Mouse (Mus musculus): Measurements from ENCODE around the gene Rdh14. TPM values are rescaled to one million over a fixed set of nuclear protein-coding genes. Genes with fewer than 3 reads are reported as not detected.

The Rdh14 gene
- total and polyA plus RNA-seq, 3 experiments = 11.0 to 12.9 TPM; not detected in 1

DNA sequence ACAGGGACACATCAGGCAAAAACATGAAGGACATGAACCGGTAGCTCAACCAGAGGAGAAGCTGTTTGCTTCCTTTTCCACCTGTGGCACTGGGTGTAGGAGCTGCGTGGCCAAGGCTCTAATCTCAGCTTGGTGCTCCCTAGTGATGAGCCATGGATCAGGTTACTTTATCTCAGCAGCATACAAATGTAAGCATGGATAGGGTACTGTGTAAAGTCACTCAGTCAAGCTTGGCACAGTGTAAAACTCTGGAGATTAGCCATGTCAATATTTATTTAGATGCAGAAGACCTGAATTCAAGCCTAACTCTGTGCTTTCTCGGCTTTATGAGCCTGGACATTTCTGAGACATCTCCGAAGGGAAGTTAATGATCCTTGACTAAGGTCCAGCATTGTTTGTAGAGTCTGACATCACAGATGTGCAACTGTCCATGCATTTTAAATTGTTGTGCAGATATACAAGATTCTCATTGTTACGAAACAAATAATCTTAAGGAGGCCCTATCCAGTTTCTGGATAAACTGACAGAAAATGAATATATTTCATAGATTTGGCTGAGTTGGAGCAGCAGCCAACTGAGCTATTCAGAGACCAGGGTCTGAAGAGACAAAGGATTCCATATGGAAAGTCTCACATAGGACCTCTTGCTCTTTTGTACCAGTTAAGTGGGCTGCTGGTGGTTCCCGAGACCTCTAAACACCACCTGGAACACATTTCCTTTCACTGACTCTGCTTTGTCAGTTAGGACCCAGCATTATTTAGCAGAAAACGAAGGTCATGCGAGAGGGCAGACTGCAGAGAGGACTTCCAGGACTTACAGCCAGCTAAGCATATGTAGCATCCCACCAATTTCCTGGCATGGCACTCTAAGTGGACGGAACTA is 35.7 kb downstream of the Rdh14 start:
- H3K27ac ChIP-seq (ENCODE audit: control insufficient read depth, low read depth, low read length) = no peak overlapping the region
- H3K36me3 ChIP-seq (ENCODE audit: control insufficient read depth in 1 of 2, insufficient read depth in 2 of 2, low read length in 2 of 2) = no peaks in the 10 kb centered on the region
- no peaks in the 10 kb centered on the region for H3K4me1 ChIP-seq (ENCODE audit: control insufficient read depth in 1 of 2, insufficient read depth in 2 of 2, low read length in 2 of 2)
- no peak for DNase-seq (ENCODE audit: low read depth, low spot score)
- no peak for TF ChIP-seq MAFK (IDR thresholded peaks at IDR 0.05; ENCODE audit: borderline replicate concordance, low read depth, low read length)
- no peak for TF ChIP-seq ZKSCAN1 (IDR thresholded peaks at IDR 0.05; ENCODE audit: low read depth, low read length)
- TF ChIP-seq MYC (IDR thresholded peaks at IDR 0.05; ENCODE audit: low read depth, low read length) = no peak
- TF ChIP-seq POLR2A (IDR thresholded peaks at IDR 0.05; ENCODE audit: control insufficient read depth in 1 of 2, insufficient read depth in 1 of 2, low read depth in 1 of 2, low read length in 2 of 2, poor library complexity in 1 of 2) = no peak
- TF ChIP-seq SMC3 (IDR thresholded peaks at IDR 0.05; ENCODE audit: low read depth, low read length) = no peak
- TF ChIP-seq KAT2A (conservative IDR thresholded peaks at IDR 0.05; ENCODE audit: low read depth, low read length) = no peak
- TF ChIP-seq E2F4 (IDR thresholded peaks at IDR 0.05; ENCODE audit: borderline replicate concordance, low read depth, low read length) = no peak
- TF ChIP-seq ZNF384 (IDR thresholded peaks at IDR 0.05; ENCODE audit: low read depth, low read length) = no peak
- no peak for TF ChIP-seq GABPA (IDR thresholded peaks at IDR 0.05; ENCODE audit: low read depth, low read length)
- TF ChIP-seq POLR2AphosphoS5 (IDR thresholded peaks at IDR 0.05; ENCODE audit: borderline replicate concordance, low read depth, low read length) = no peak
- TF ChIP-seq EP300 (IDR thresholded peaks at IDR 0.05; ENCODE audit: low read depth in 1 of 2, low read length in 2 of 2) = no peak
- no peak for TF ChIP-seq RCOR1 (IDR thresholded peaks at IDR 0.05; ENCODE audit: low read depth, low read length)
- no peak for TF ChIP-seq RAD21 (IDR thresholded peaks at IDR 0.05; ENCODE audit: low read depth, low read length)
- no peak for TF ChIP-seq MAZ (IDR thresholded peaks at IDR 0.05; ENCODE audit: low read depth, low read length)
- H3K27me3 ChIP-seq (ENCODE audit: control insufficient read depth in 1 of 2, insufficient read depth in 2 of 2, low read length in 2 of 2) = no peaks in the 10 kb centered on the region
- no peaks in the 10 kb centered on the region for H3K79me2 ChIP-seq (ENCODE audit: control insufficient read depth, insufficient read depth, low read length, poor library complexity)
- H3K9ac ChIP-seq (ENCODE audit: control insufficient read depth, low read depth, low read length, poor library complexity, severe bottlenecking) = no peak overlapping the region
- no peak overlapping the region for H3K4me3 ChIP-seq (ENCODE audit: control insufficient read depth in 1 of 2, insufficient read depth in 1 of 2, low read depth in 2 of 2, low read length in 2 of 2)
- no peaks in the 10 kb centered on the region for H3K9me3 ChIP-seq (replicated peaks; ENCODE audit: insufficient read depth, low read length)

DNA sequence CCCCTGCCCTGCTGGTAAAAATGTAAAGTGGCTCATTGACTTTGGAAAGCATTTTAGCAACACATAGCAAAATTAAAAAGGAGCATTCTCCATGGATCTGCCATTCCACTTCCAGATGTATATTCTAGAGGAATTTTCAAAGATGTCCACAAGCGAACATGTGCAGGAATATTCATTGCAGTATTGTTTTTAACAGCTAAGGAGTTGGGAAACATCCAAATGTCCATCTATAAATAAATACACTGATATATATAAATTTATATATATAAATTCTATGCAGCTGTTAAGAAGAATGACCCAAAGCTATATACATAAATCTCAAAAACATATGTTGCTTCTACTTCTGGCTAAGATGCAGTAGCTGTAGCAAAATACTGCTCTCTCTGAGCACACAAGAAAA is 40.4 kb downstream of the Rdh14 start:
- Histone ChIP-seq H3K9me3 (replicated peaks; ENCODE audit: insufficient read depth, low read length) (no peaks in the 10 kb centered on the region), H3K36me3 (ENCODE audit: control insufficient read depth in 1 of 2, insufficient read depth in 2 of 2, low read length in 2 of 2) (no peaks in the 10 kb centered on the region), H3K27me3 (ENCODE audit: control insufficient read depth in 1 of 2, insufficient read depth in 2 of 2, low read length in 2 of 2) (no peaks in the 10 kb centered on the region), H3K4me3 (ENCODE audit: control insufficient read depth in 1 of 2, insufficient read depth in 1 of 2, low read depth in 2 of 2, low read length in 2 of 2) (no peak overlapping the region), H3K79me2 (ENCODE audit: control insufficient read depth, insufficient read depth, low read length, poor library complexity) (no peaks in the 10 kb centered on the region), H3K27ac (ENCODE audit: control insufficient read depth, low read depth, low read length) (no peak overlapping the region), H3K4me1 (ENCODE audit: control insufficient read depth in 1 of 2, insufficient read depth in 2 of 2, low read length in 2 of 2) (no peaks in the 10 kb centered on the region), H3K9ac (ENCODE audit: control insufficient read depth, low read depth, low read length, poor library complexity, severe bottlenecking) (no peak overlapping the region)
- DNase-seq (ENCODE audit: low read depth, low spot score) = no peak
- TF ChIP-seq USF2 (IDR thresholded peaks at IDR 0.05; ENCODE audit: borderline replicate concordance in 1 of 2, insufficient read depth in 1 of 2, low read depth in 1 of 2, low read length in 2 of 2) (no peak), RCOR1 (IDR thresholded peaks at IDR 0.05; ENCODE audit: low read depth, low read length) (no peak), ZNF384 (IDR thresholded peaks at IDR 0.05; ENCODE audit: low read depth, low read length) (no peak), POLR2AphosphoS5 (IDR thresholded peaks at IDR 0.05; ENCODE audit: borderline replicate concordance, low read depth, low read length) (no peak), MEF2A (IDR thresholded peaks at IDR 0.05; ENCODE audit: extremely low read depth, insufficient replicate concordance, low read depth, low read length, poor library complexity, severe bottlenecking) (no peak), MXI1 (IDR thresholded peaks at IDR 0.05; ENCODE audit: low read depth, low read length) (no peak), POLR2A (IDR thresholded peaks at IDR 0.05; ENCODE audit: control insufficient read depth in 1 of 2, insufficient read depth in 1 of 2, low read depth in 1 of 2, low read length in 2 of 2, poor library complexity in 1 of 2) (no peak), ZMIZ1 (IDR thresholded peaks at IDR 0.05; ENCODE audit: low read depth, low read length) (no peak), POLR2AphosphoS2 (IDR thresholded peaks at IDR 0.05; ENCODE audit: low read length) (no peak)

Data from MEL (cell line).